Mouse (Mus musculus): Measurements from ENCODE around the gene Ube2h. TPM values are rescaled to one million over a fixed set of nuclear protein-coding genes. Genes with fewer than 3 reads are reported as not detected.

Ube2h gene
- polyA plus RNA-seq, 1 experiment from 2014 or later, result 40.1 TPM

DNA sequence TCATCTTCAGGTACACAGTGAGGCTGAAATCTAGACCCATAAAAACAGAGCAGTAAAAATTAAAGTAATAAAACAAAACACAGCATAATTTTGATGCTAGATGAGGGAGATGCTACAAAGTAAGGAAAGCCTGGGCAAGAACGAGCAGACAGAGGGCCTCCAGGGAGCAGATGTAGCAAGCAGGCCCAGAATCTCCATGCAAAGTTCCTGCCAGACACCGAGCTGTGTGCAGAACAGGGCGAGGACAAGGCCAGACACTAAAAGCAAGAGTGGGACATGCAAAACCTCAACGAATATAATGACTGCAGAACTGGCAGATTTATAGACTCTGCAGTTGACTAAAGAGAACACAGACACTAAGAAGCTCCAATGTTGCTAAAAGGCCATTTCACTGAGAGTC, 38.9 kb downstream of the Ube2h start:
- no peak overlapping the region for H3K9ac ChIP-seq
- H3K4me1 ChIP-seq, result 0 out of 2 replicates have a peak, but pooled peaks cover 4% of the 10 kb centered on the region
- H3K27me3 ChIP-seq, result no peaks in the 10 kb centered on the region
- H3K4me3 ChIP-seq, result no peak overlapping the region
- H3K27ac ChIP-seq, result no peak overlapping the region
- peaks cover 30% of the 10 kb centered on the region for H3K36me3 ChIP-seq
- 85% methylated on average over 4 of the region's 4 CpGs for WGBS
- H3K4me2 ChIP-seq, result no peak overlapping the region
- ATAC-seq (ENCODE audit: borderline replicate concordance, extremely low read depth, low FRiP score, low TSS enrichment), result no peak
- H3K9me3 ChIP-seq, result no peaks in the 10 kb centered on the region

DNA sequence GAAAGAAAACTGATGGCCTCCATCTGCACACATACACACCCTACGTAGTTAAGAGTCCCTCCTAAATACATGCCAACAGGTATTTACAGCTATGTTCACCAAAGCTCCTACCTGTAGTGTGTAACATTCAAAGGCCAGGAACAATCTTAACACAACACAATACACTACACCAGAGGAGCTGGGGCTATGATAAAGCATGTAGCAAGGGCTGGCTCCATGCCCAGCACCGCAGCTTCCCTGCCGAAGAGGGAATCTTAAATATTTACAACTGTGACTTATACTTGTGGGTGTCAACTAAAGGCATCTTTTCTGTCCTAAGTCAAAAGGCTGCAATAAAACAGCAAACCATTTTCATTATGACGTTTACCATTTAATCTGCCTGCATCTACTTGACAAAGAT, 41.3 kb downstream of the Ube2h start:
- Histone ChIP-seq H3K4me2 (no peak overlapping the region), H3K36me3 (peaks cover 43% of the 10 kb centered on the region), H3K9ac (no peak overlapping the region), H3K4me3 (no peak overlapping the region), H3K9me3 (no peaks in the 10 kb centered on the region), H3K27me3 (no peaks in the 10 kb centered on the region), H3K4me1 (0 out of 2 replicates have a peak, but pooled peaks cover 4% of the 10 kb centered on the region), H3K27ac (no peak overlapping the region)
- WGBS, result 48% methylated on average over 4 of the region's 4 CpGs
- ATAC-seq (ENCODE audit: borderline replicate concordance, extremely low read depth, low FRiP score, low TSS enrichment), result no peak

DNA sequence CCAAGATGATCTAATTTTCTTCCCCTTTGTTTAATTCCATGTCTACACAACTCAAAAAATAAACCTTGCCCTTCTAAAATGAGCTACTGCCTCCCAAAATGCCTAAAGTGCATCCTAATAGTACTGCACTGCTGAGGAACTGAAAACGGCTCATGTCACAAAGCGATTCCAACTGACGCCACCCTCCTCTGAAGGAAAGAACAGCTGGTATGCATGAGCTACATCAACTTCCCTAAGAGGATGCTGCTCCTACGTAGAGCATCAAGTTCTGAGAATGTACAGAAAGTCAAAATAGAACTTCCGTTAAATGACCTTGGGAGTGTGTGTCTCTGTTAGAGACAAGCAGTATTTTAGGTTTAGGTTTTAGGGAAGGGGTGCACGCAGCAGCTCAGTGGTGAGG, 45.1 kb downstream of the Ube2h start:
- H3K4me3 ChIP-seq, result no peak overlapping the region
- no peak for ATAC-seq (ENCODE audit: borderline replicate concordance, extremely low read depth, low FRiP score, low TSS enrichment)
- 0 out of 2 replicates have a peak, but pooled peaks cover 4% of the 10 kb centered on the region for H3K4me1 ChIP-seq
- peaks cover 42% of the 10 kb centered on the region for H3K36me3 ChIP-seq
- H3K9me3 ChIP-seq, result no peaks in the 10 kb centered on the region
- no peaks in the 10 kb centered on the region for H3K27me3 ChIP-seq
- no peak overlapping the region for H3K27ac ChIP-seq
- no peak overlapping the region for H3K9ac ChIP-seq
- no peak overlapping the region for H3K4me2 ChIP-seq
- 85% methylated on average over 6 of the region's 6 CpGs for WGBS

DNA sequence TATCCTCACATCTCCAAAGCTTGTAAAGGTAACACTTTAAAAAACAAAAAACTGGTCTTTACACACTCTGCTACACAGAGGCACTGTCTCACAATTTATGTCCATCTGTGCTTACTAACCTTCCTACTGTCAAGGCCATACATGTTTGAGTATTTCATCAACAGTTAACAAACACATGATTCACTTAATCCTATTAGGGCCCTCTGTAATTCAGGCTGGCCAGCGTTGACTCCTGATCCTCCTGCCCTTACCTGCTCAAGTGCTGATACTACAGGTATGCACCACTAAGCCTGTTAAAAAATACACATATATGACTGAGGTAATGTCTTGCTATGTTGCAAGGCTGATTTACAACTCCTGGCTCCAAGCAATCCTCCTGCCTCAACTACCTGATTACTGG, 46.4 kb downstream of the Ube2h start:
- H3K9me3 ChIP-seq, result no peaks in the 10 kb centered on the region
- H3K9ac ChIP-seq, result no peak overlapping the region
- no peak overlapping the region for H3K4me2 ChIP-seq
- H3K4me3 ChIP-seq, result no peak overlapping the region
- WGBS, result 78% methylated on average over 1 of the region's 1 CpGs
- no peaks in the 10 kb centered on the region for H3K4me1 ChIP-seq
- H3K27ac ChIP-seq, result no peak overlapping the region
- peaks cover 42% of the 10 kb centered on the region for H3K36me3 ChIP-seq
- ATAC-seq (ENCODE audit: borderline replicate concordance, extremely low read depth, low FRiP score, low TSS enrichment), result no peak
- H3K27me3 ChIP-seq, result no peaks in the 10 kb centered on the region

DNA sequence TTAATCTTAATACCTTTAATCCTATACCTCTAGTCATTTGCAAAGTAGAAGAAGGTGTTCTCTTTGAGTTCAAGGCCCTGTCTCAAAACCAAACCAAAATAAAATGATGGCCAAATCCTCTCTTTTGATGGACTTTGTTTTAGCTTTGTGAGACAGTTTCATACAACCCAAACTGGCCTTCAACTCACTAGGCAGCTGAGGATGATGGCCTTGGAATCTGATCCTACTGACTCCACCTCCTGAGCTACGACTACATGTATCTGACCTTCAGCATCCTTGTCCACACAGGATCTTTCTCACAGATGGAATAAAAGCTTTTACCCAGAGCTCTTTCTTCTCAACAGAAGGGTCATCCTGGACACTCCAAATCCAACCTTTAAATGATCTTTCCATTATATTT, 48.5 kb downstream of the Ube2h start:
- WGBS, result 82% methylated on average over 1 of the region's 1 CpGs
- no peak overlapping the region for H3K4me3 ChIP-seq
- no peak overlapping the region for H3K9ac ChIP-seq
- H3K27me3 ChIP-seq, result no peaks in the 10 kb centered on the region
- no peaks in the 10 kb centered on the region for H3K4me1 ChIP-seq
- no peak overlapping the region for H3K27ac ChIP-seq
- no peak overlapping the region for H3K4me2 ChIP-seq
- H3K36me3 ChIP-seq, result peaks cover 49% of the 10 kb centered on the region
- H3K9me3 ChIP-seq, result no peaks in the 10 kb centered on the region
- no peak for ATAC-seq (ENCODE audit: borderline replicate concordance, extremely low read depth, low FRiP score, low TSS enrichment)

DNA sequence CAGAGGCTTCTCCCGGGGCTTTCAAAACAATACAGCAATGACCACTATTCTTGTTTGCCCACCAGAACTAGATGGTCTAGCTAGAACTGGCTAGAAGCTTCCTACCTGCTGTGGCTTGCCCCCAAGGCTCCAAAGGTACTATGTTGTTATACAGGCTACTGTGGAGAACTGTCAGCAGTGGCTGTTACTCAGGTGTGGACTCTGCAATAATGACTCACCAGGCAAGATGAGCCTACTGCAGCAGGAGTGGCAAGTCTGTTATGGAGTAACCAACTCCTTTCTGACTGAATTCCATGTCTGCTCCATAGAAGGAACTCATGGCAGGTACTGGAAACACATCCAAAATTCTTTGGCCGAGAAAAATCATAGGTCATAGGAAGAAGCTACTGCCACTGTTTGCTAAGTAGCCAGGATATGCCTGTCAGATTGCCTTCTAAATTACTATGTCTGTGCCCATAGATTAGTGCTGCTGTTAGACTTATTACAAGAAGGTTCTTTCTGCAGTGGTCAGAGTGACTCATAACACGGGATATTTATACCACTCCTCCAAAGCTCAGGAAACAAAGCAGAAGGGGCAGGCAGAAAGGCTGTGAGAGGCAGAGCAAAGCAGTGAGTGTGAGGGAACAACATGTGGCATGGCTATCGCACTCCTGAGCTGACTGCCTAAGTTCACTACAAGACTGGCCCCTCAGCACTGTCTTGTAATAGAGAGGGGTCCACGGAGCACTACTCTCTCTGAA, 51.9 kb downstream of the Ube2h start:
- no peaks in the 10 kb centered on the region for H3K4me1 ChIP-seq
- WGBS, result 84% methylated on average over 5 of the region's 5 CpGs
- no peak overlapping the region for H3K27ac ChIP-seq

DNA sequence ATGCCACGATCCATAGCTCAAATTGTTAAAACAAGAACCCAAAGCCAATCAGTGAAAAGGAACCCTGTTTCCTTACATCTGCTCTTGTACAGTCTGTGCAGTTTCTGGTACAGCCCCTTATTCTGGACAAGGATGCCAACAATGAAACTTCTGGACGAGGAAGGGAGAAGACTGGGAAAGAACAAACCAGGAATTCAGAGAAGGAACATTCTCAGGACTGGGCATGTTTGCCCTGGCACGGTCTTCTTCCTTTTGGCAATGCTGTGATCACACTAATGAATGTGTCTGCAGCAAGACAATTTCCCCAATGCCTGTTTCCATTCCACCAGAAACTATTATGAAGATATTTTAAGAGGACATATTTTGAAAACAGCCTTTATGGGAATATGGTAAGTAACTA, 55.6 kb downstream of the Ube2h start:
- no peak overlapping the region for H3K9ac ChIP-seq
- WGBS, result 85% methylated on average over 3 of the region's 3 CpGs
- H3K4me3 ChIP-seq, result no peak overlapping the region
- H3K9me3 ChIP-seq, result no peaks in the 10 kb centered on the region
- H3K4me1 ChIP-seq, result no peaks in the 10 kb centered on the region
- ATAC-seq (ENCODE audit: borderline replicate concordance, extremely low read depth, low FRiP score, low TSS enrichment), result no peak
- no peaks in the 10 kb centered on the region for H3K27me3 ChIP-seq
- H3K4me2 ChIP-seq, result no peak overlapping the region
- H3K36me3 ChIP-seq, result peaks cover 14% of the 10 kb centered on the region
- H3K27ac ChIP-seq, result no peak overlapping the region

More for the DNA sequence above, 51.9 kb downstream of the Ube2h start:
- no peaks in the 10 kb centered on the region for H3K9me3 ChIP-seq
- no peak overlapping the region for H3K9ac ChIP-seq
- H3K4me3 ChIP-seq, result no peak overlapping the region
- H3K27me3 ChIP-seq, result no peaks in the 10 kb centered on the region
- no peak overlapping the region for H3K4me2 ChIP-seq
- H3K36me3 ChIP-seq, result peaks cover 23% of the 10 kb centered on the region
- ATAC-seq (ENCODE audit: borderline replicate concordance, extremely low read depth, low FRiP score, low TSS enrichment), result no peak

DNA sequence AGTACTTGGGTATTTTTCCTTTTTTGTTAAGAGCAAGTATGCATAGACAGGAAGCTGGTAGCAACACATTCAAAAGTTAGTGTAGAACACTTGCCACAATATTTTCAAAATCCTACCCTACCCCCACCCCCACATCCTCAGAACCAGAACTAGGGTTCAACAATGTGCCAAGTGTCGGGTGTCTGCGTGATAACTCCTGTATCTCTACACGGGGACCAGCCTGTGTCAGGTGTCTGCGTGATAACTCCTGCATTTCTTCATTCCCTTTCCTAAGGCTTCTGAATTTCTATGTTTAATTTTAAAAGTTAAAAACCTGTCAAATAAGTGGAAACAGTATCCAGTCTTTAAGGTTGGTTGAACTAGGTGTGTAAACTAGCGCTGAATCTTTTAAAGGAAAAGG, 58.4 kb downstream of the Ube2h start:
- Histone ChIP-seq H3K27ac (no peak overlapping the region), H3K36me3 (0 out of 2 replicates have a peak, but pooled peaks cover 4% of the 10 kb centered on the region), H3K4me3 (no peak overlapping the region)

DNA sequence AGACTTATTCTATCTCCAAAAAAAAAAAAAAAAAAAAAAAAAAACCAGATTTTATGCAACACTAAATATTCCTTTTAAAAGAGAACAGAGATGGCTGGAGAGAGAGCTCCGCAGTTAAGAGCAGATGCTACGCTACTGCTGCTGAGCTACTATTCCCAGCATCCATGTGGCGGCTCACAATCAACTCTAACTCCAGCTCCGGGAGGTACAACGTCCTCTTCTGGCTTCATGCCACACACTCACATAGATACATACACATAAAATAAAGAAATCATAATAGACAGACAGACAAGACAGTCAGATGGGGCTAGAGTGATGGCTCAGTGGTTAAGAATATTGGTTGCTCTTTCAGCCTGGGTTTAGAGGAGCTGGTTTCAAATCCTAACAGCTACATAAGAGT, 58.9 kb downstream of the Ube2h start:
- H3K36me3 ChIP-seq, result peaks cover 9% of the 10 kb centered on the region
- no peak for ATAC-seq (ENCODE audit: borderline replicate concordance, extremely low read depth, low FRiP score, low TSS enrichment)
- no peak overlapping the region for H3K27ac ChIP-seq
- H3K9ac ChIP-seq, result no peak overlapping the region
- no peaks in the 10 kb centered on the region for H3K4me1 ChIP-seq
- no peaks in the 10 kb centered on the region for H3K27me3 ChIP-seq
- WGBS, result 79% methylated on average over 5 of the region's 5 CpGs
- no peak overlapping the region for H3K4me2 ChIP-seq
- H3K4me3 ChIP-seq, result no peak overlapping the region
- no peaks in the 10 kb centered on the region for H3K9me3 ChIP-seq

More for the DNA sequence above, 58.4 kb downstream of the Ube2h start:
- no peak for ATAC-seq (ENCODE audit: borderline replicate concordance, extremely low read depth, low FRiP score, low TSS enrichment)
- no peaks in the 10 kb centered on the region for H3K4me1 ChIP-seq
- H3K9ac ChIP-seq, result no peak overlapping the region
- H3K9me3 ChIP-seq, result no peaks in the 10 kb centered on the region
- H3K27me3 ChIP-seq, result no peaks in the 10 kb centered on the region
- WGBS, result 77% methylated on average over 5 of the region's 5 CpGs
- H3K4me2 ChIP-seq, result no peak overlapping the region

DNA sequence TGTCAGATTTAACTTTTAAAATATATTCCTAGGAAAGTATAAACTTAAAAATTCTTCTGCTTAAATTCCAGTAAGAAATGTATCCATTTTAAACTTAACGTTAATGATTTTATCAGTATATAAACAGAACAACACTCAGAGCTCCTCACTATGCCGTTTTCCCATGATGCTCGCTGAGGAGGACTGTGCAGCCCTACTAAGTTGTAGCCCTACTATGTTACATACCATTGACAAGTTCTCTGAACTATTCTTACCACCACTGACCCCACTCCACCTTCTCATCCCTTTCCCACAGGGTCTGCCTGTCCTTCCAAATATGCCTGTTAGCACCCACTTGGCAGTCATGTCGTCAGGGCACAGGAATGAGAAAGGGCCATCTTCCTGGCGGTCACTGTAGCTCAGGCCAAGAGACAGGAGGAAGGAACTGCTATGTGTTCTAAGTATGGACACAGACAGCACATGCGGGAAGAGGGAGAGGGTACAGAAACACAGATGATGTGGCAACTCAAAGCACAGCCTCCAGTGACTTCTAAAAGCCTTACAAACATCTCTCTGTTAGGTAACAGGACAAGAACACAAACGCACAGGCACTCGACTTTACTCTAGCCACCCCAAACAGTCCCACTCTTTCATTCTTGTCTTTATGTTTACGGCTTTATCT, 60.9 kb downstream of the Ube2h start:
- Histone ChIP-seq H3K27me3 (no peaks in the 10 kb centered on the region), H3K27ac (no peak overlapping the region), H3K4me2 (no peak overlapping the region), H3K9ac (no peak overlapping the region), H3K36me3 (peaks cover 24% of the 10 kb centered on the region), H3K4me3 (no peak overlapping the region), H3K9me3 (no peaks in the 10 kb centered on the region), H3K4me1 (no peaks in the 10 kb centered on the region)
- no peak for ATAC-seq (ENCODE audit: borderline replicate concordance, extremely low read depth, low FRiP score, low TSS enrichment)
- 83% methylated on average over 9 of the region's 9 CpGs for WGBS

DNA sequence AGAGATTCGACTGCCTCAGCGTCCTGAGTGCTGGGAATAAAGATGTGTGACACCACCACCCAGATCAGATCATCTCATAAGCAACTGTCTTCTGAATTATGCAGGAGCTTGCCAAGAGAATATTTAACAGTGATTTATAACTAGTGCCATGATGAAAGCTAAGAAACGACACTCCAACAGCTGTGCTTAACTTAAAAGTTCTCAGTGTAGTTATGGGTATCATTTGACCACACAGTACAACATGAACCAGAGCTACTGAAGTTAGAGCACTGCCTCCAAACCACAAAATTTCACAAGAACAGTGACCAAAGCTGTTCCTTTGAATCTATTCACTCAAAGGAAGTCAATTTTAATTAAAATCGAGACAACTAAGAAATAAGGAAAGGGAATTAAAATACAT, 61.4 kb downstream of the Ube2h start:
- no peaks in the 10 kb centered on the region for H3K4me1 ChIP-seq
- H3K9me3 ChIP-seq, result no peaks in the 10 kb centered on the region
- 73% methylated on average over 4 of the region's 4 CpGs for WGBS
- H3K4me3 ChIP-seq, result no peak overlapping the region
- H3K4me2 ChIP-seq, result no peak overlapping the region
- peaks cover 24% of the 10 kb centered on the region for H3K36me3 ChIP-seq
- no peak overlapping the region for H3K27ac ChIP-seq
- no peak for ATAC-seq (ENCODE audit: borderline replicate concordance, extremely low read depth, low FRiP score, low TSS enrichment)
- no peaks in the 10 kb centered on the region for H3K27me3 ChIP-seq
- no peak overlapping the region for H3K9ac ChIP-seq

DNA sequence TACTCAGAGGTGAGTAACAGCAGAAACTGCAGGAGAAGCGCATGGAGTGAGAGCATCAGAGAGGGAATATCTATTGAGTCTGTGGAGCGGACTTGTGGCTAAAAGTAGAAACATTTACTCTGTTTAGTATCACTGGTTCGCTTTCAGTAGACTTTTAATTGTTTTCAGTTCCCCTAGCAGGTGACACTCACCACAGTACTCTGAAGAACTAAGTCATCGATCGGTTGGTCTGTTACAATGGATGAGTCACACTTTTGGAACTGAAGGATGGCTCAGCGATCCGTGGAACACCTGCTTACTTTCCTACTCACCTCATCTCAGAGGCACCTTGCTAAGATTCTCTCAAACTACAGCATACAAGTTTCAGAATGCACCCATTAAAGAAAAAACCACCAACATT, 64.2 kb downstream of the Ube2h start:
- no peaks in the 10 kb centered on the region for H3K27me3 ChIP-seq
- H3K4me3 ChIP-seq, result no peak overlapping the region
- 92% methylated on average over 7 of the region's 7 CpGs for WGBS
- no peak for ATAC-seq (ENCODE audit: borderline replicate concordance, extremely low read depth, low FRiP score, low TSS enrichment)
- H3K36me3 ChIP-seq, result peaks cover 24% of the 10 kb centered on the region
- no peaks in the 10 kb centered on the region for H3K4me1 ChIP-seq
- H3K9me3 ChIP-seq, result no peaks in the 10 kb centered on the region
- no peak overlapping the region for H3K27ac ChIP-seq
- no peak overlapping the region for H3K4me2 ChIP-seq
- no peak overlapping the region for H3K9ac ChIP-seq

Measured in lung, embryonic 15.5 days (tissue).